ENCODE assay signal across 8 mouse cellular contexts in the genomic region with DNA sequence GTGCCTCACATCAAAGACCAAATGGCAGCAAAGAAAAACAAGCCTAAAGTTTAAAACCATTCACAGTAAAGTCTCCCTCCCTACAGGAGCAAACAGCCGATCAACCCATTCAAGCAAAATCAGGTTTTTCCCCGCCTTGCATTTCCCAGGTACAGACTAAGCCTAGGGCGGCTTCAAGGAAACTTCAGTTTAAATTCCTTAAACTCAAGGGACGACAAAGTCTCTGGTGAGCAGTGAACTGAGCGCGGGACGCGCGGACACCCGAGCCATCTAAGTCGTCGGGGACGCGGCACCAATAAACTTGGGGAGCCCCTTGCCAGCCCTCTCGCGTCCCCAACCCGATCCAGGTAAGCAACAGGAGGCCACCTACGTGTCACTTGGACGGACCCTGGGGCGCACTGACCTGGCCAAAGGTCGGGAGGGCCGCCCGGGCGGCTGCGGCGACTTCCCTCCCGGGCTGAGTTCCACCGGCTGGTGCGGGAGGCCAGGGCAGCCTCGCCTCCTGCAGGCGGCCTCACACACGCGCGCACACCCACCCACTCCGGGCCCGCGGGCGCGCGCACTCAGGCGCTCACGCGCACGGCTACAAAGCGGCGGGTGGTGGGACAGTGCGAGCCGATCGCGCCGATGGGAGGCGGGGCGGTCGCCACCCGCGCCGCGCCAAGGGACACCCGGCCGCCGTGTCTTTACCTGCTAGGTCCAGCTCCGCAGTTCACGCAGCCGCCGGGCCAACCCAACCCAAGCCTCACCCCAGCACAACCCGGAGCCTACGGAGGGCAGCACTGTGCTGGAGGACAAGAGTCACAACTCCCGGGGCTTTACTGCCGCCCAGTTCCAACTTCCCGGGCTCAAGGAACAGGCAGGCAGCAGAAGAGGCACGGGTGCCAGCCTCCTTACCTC. TPM values are rescaled to one million over a fixed set of nuclear protein-coding genes. Genes with fewer than 3 reads are reported as not detected.
DNase-seq lines count a peak whose midpoint lies in the region; ATAC-seq lines count a peak whose summit lies in the region.

No protein-coding gene starts in this region.

- H3K27ac ChIP-seq in hindbrain, embryonic 14.5 days = no peak overlapping the region

- peak; percentile 94 for ATAC-seq in hindbrain, embryonic 14.5 days (ENCODE audit: low FRiP score)
- peak; percentile 67 for ATAC-seq in megakaryocyte progenitor cell, adult 5-6 weeks (replicated peaks; ENCODE audit: poor library complexity)

- peaks cover 4% of the 10 kb centered on the region; the same call in 1 of the 2 replicates for H3K4me1 ChIP-seq in hindbrain, embryonic 14.5 days (replicated peaks; ENCODE audit: control insufficient read depth, insufficient read depth, low read length)

- H3K9ac ChIP-seq in hindbrain, embryonic 14.5 days = peak overlapping the region; percentile 66

- WGBS in hindbrain, embryonic 14.5 days = under 1% methylated on average over 70 of the region's 71 CpGs

- H3K36me3 ChIP-seq in hindbrain, embryonic 14.5 days (replicated peaks; ENCODE audit: control insufficient read depth, insufficient read depth) = no peaks in the 10 kb centered on the region

- H3K4me3 ChIP-seq in hindbrain, embryonic 14.5 days (replicated peaks; ENCODE audit: low read length) = peak overlapping the region; percentile 81

- intact Hi-C loops in left cerebral cortex, postnatal 25 days (cut with DNase I) = loop anchor here (5.0 to 10.0 kb wide), 4 partner anchors 76 to 288 kb away; no protein-coding TSS in a partner anchor

- H3K9me3 ChIP-seq in hindbrain, embryonic 14.5 days (ENCODE audit: control insufficient read depth, low read length) = no peaks in the 10 kb centered on the region

- DNase-seq in T-cell, adult 2 months (ENCODE audit: low spot score) = peak; percentile 1
- DNase-seq in cerebellum, postnatal 10 days = peak; percentile 71 to 77
- DNase-seq in gastrocnemius, adult 18-20 months (ENCODE audit: low spot score) = peak; percentile 63
- peak; percentile 75 for DNase-seq in hindbrain, embryonic 14.5 days (ENCODE audit: low spot score)
- DNase-seq in left cerebral cortex, postnatal 25 days (ENCODE audit: low spot score in 2 of 2) = peak; percentile 37 to 49
- DNase-seq in right cerebral cortex, postnatal 36 days (ENCODE audit: low spot score in 2 of 2) = peak; percentile 12 to 23
- peak; percentile 85 for DNase-seq in yolk sac, embryonic 10.5 days (ENCODE audit: low spot score)

- peak overlapping the region; percentile 99 for H3K4me2 ChIP-seq in hindbrain, embryonic 14.5 days (replicated peaks)

- H3K27me3 ChIP-seq in hindbrain, embryonic 14.5 days (ENCODE audit: control insufficient read depth, insufficient read depth, low read length) = peaks cover 13% of the 10 kb centered on the region

RNA-seq across cellular contexts. Expression of a gene that starts 0.7 kb away (rescaled TPM):
- 10 to 100 TPM in 1 of 2 experiments, 1 to 10 TPM in 1; 4.4 to 10.2 TPM for total RNA-seq in gastrocnemius, adult 18-20 months (2021)
- polyA plus RNA-seq in hindbrain, embryonic 14.5 days (2014; fragmentation: Nextera tagmentation; extraction: Ambion mirVana) = 17.5 and 20.2 TPM in 2 replicates
- total RNA-seq in left cerebral cortex, postnatal 25 days (2021) = 10 to 100 TPM; 19.2 to 21.0 TPM
- 0.27 TPM in 1 of 2 replicates, not detected in the other for total RNA-seq in megakaryocyte progenitor cell, adult 5-6 weeks (2015)
- total RNA-seq in megakaryocyte progenitor cell, adult 5-6 weeks (2017) = 0.29 TPM in 1 of 2 replicates, not detected in the other

Comparison
In these comparisons a context has a peak if more than half of its experiments do, and no peak if none do; other contexts are left out.
1. DNase-seq: peak in every context shown above with its lines; median percentile 85 in yolk sac, embryonic 10.5 days; 75 in hindbrain, embryonic 14.5 days; 74 in cerebellum, postnatal 10 days; 63 in gastrocnemius, adult 18-20 months; 43 in left cerebral cortex, postnatal 25 days; 18 in right cerebral cortex, postnatal 36 days; 1 in T-cell, adult 2 months.
2. RNA of a gene that starts 0.7 kb away (total RNA-seq): 19.2 to 21.0 TPM in left cerebral cortex, postnatal 25 days and 4.4 to 10.2 TPM in gastrocnemius, adult 18-20 months; 0.27 to 0.29 TPM in megakaryocyte progenitor cell, adult 5-6 weeks; every median in the first group is over 4 times any median in the second.